Mouse (Mus musculus) neural tube, embryonic 12.5 days (tissue): Measurements from ENCODE around the gene Mup6. TPM values are rescaled to one million over a fixed set of nuclear protein-coding genes. Genes with fewer than 3 reads are reported as not detected.
"Not testable (repeated sequence)": the region's sequence is repeated elsewhere in the genome, so short reads cannot be mapped to it uniquely, and the experiment has no call there.

Source experiments
- ATAC-seq: fragments of 200-750 bp; cut with Nextera tagmentation; 2 replicates; pipeline ENCODE4 v1.8.0; 2017; ENCODE audit warnings: low read depth, mild to moderate bottlenecking, moderate TSS enrichment, moderate library complexity; ENCODE audit not compliant: low FRiP score
- H3K27ac ChIP-seq: fragments of 300-500 bp; sonication (generic); 2 replicates; pipeline ENCODE4 v1.5.1; 2016
- H3K27me3 ChIP-seq: fragments of 300-500 bp; sonication (generic); replicated peaks from 2 replicates; pipeline ENCODE4 v1.6.1; 2016; ENCODE audit warnings: mild to moderate bottlenecking
- H3K36me3 ChIP-seq: fragments of 300-500 bp; sonication (generic); 2 replicates; pipeline ENCODE4 v1.6.1; 2016; ENCODE audit warnings: mild to moderate bottlenecking
- H3K4me1 ChIP-seq: fragments of 300-500 bp; sonication (generic); 2 replicates; pipeline ENCODE4 v1.6.1; 2016
- H3K4me2 ChIP-seq: fragments of 300-500 bp; sonication (generic); replicated peaks from 2 replicates; pipeline ENCODE4 v1.6.1; 2016; ENCODE audit warnings: mild to moderate bottlenecking
- H3K4me3 ChIP-seq: fragments of 300-500 bp; sonication (generic); 2 replicates; pipeline ENCODE4 v1.5.1; 2016
- H3K9ac ChIP-seq: fragments of 300-500 bp; sonication (generic); 2 replicates; pipeline ENCODE4 v1.6.1; 2016; ENCODE audit warnings: mild to moderate bottlenecking
- H3K9me3 ChIP-seq: fragments of 300-500 bp; sonication (generic); 2 replicates; pipeline ENCODE4 v1.6.1; 2016; ENCODE audit warnings: mild to moderate bottlenecking
- WGBS: fragments of 180-500 bp; shearing (Covaris S2); methylation state at CpG from one replicate; pipeline ENCODE4 v1.1.7; 2016; 5-methylcytosine and 5-hydroxymethylcytosine counted together
- polyA plus RNA-seq: library from polyadenylated mRNA; unstranded; fragments of >200 nt; fragmentation: Nextera tagmentation; extraction: Ambion mirVana; gene quantifications from 2 replicates; pipeline ENCODE4 v1.2.1, GENCODE M21; 2016

The Mup6 gene
- polyA plus RNA-seq, 1 experiment from 2014 or later, result 0.28 TPM

GRCm38 (mm10) chr4:60029334-60030111 lies 65.4 kb downstream of the Mup6 start:
- not testable (repeated sequence) for H3K9me3 ChIP-seq, H3K4me2 ChIP-seq, H3K27me3 ChIP-seq, H3K4me1 ChIP-seq, ATAC-seq, H3K4me3 ChIP-seq, H3K36me3 ChIP-seq, H3K9ac ChIP-seq, H3K27ac ChIP-seq
- 60% methylated on average over 13 of the region's 13 CpGs for WGBS

Other genes starting within 250 kb of the Mup6 start
- 82.4 and 87.2 TPM in 2 replicates for gene Inip, start 162.7 kb upstream of the Mup6 start, polyA plus RNA-seq
- 17.1 and 20.2 TPM in 2 replicates for gene Snx30, start 158.5 kb upstream of the Mup6 start, polyA plus RNA-seq
- 0.11 TPM in 1 of 2 replicates, not detected in the other for gene Slc46a2, start 49.2 kb upstream of the Mup6 start, polyA plus RNA-seq
- not detected in 2 replicates for gene Mup4, start 3.6 kb upstream of the Mup6 start, polyA plus RNA-seq
- gene Mup7, start 106.2 kb downstream of the Mup6 start, polyA plus RNA-seq, result not detected in 2 replicates
- gene Mup2, start 190.0 kb downstream of the Mup6 start, polyA plus RNA-seq, result not detected in 2 replicates